Mouse (Mus musculus) cerebellum, adult 11 months (tissue): ENCODE measurements at regions not wholly inside any gene's neighbourhood (a gene's known extent, or its start where the extent isn't known, plus 50 kb on each side); places are given as distances from the start of the nearest gene placed in this dataset.

Experiments
- DNase-seq: peaks from one replicate; pipeline ENCODE4 v3.0.0; 2022

GRCm38 (mm10) chr3:41472586-41472985, 82.9 kb upstream of the Jade1 start:
- no peak for DNase-seq

GRCm38 (mm10) chr3:41469106-41469505, 86.4 kb upstream of the Jade1 start:
- DNase-seq = no peak

DNA sequence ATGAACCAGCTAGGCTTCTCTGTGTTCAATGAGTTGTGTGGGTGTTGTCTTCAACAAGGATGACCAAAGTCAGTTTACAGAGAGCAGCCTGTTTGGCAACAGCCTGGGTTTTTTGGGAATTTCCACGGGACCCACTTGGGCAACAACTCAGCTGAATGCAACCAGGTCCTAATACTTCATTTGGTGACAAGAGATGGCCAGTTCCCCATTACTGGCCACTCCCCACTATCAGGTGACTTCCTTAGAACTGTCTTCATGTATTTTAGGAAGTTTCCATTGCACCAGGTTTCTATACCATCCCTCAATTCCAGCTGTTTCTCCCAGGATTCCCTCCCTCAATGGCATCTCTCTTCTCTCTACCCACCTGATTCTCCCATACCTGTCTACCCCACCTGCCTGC, 87.7 kb upstream of the Jade1 start:
- DNase-seq = no peak

- DNase-seq = no peak
These were observed 89.6 kb upstream of the Jade1 start for GRCm38 (mm10) chr3:41465893-41466292.

- no peak for DNase-seq
These were observed 92.4 kb upstream of the Jade1 start for GRCm38 (mm10) chr3:41462953-41463644.

DNA sequence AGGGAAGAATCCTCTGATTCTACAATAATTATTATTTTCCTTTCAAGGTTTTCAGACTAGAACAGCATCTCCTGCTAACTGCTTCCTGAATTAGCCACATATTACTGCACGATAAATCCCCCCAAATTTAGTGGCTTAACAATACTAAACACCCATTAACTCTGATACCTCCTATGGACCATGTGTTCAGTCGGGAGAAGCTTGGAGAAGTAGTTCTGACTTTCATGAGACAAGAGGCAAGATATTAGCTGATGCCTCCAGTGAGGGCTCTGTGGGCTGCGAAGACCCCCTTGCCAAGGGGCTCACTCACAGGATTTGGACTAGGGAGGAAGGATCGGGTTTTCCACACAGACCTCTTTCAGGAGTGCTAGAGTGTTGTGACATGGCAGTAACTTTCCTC, 95.4 kb upstream of the Jade1 start:
- DNase-seq = no peak

- DNase-seq = no peak
These were observed 97.4 kb upstream of the Jade1 start for GRCm38 (mm10) chr3:41458156-41458555.

DNA sequence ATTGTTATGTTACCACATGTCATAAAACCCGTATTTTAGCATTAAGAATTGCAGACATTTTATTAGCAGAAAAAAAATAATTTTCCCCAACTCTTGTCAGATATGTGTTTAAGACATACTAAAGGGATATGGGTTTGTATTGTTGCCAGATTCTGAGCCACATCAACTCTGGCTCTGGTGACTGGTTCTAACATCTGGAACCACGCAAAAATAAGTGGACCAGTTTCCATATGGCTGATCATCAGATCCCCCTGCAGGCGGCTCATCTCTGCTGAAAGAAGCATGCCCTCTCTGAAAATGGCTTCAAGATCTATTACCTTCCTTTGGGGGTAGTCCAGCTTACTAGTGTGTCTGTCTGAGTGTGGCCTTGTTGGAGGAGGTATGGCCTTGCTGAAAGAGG, 102.0 kb upstream of the Jade1 start:
- DNase-seq = no peak

GRCm38 (mm10) chr3:41452716-41453090, 102.8 kb upstream of the Jade1 start:
- DNase-seq = no peak

GRCm38 (mm10) chr3:41452020-41452715, 103.4 kb upstream of the Jade1 start:
- DNase-seq = no peak

DNA sequence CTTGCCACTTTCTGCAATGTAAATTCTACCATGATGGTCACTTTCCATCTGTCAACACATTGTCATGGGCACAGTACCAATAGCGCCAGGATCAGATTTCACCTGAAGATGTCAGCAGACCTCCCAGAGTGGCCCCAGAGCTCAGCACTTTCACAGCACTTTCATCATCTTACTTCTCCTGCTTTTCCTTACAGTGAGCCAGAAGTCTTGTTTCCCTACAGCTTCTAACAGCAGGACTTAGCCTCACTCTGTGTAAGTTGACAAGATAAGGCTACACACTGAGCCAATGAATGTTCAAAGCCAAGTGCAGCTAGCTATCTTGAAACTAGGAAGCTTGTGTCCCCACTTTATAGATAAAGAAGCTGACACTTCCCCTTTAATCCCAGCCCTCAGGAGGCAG, 104.8 kb upstream of the Jade1 start:
- no peak for DNase-seq

DNA sequence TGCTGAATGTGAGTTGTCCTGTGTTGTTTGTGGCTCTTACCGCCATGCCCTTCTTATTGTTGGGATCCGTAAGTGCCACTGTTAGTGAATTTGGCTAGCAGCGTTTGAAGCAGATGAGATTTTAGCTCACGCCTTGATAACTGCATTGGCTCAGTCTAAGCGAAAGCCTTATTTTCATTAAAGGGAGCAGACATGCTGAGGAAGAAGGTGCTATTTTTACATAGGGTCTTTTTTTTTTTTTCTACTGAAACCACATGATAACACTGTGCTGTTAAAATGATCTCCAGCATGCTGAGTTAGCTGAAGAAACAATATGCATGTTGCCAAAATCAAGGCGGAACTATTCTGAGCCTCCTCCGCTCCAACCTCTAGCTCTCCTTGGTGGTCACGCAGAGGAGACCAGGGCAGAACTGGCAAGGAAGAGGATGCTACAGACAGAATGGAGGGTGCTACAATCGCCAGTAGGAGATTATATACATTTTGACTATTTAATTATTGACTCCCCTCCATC, 111.2 kb upstream of the Jade1 start:
- DNase-seq = no peak

DNA sequence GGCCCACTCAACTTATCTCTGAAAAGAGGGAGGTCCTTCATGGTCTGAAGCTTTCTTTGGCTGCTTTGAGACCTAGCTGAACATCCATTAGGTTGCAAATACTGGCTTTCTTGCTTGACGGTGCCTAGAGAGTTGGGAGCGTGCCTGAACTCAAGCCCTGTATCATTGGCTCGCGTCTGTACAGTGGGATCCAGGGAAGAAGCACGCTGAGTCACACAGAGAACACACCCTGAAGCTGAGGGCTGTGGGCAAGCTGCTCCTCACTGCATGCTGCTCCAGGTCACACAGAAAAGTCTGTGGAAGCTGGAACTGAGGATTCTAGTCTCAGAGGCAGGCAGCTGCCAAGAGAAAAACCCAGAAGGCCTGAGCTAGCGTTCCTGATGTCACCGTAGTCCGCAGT, 119.3 kb upstream of the Jade1 start:
- no peak for DNase-seq

DNA sequence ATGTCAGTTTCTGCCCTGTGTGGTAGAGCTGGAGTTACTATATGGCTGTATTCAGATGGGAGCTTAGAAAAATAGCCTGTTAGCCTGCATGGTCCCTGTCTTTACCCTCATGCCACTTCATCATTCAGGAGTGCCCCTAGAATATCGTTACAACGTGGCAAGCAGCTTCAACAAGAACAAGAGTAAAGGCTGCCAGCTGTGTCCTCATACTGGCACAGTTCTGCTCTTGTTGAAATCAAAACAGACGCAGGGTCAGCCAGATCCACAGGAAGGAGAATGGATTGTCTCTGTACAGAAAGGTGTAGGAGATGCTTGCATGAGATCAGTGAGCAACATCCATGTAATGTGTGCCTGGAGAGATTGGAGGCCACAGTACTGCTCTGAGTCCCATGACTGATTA, 122.4 kb upstream of the Jade1 start:
- DNase-seq = no peak

GRCm38 (mm10) chr3:41432376-41432775, 123.2 kb upstream of the Jade1 start:
- no peak for DNase-seq

- DNase-seq = no peak
These were observed 125.3 kb upstream of the Jade1 start for GRCm38 (mm10) chr3:41430191-41430590.

- DNase-seq = no peak
These were observed 128.6 kb upstream of the Jade1 start for GRCm38 (mm10) chr3:41426946-41427345.

GRCm38 (mm10) chr3:41425863-41426262, 129.7 kb upstream of the Jade1 start:
- DNase-seq = no peak

- DNase-seq = no peak
These were observed 131.2 kb upstream of the Jade1 start for GRCm38 (mm10) chr3:41424142-41424939.

DNA sequence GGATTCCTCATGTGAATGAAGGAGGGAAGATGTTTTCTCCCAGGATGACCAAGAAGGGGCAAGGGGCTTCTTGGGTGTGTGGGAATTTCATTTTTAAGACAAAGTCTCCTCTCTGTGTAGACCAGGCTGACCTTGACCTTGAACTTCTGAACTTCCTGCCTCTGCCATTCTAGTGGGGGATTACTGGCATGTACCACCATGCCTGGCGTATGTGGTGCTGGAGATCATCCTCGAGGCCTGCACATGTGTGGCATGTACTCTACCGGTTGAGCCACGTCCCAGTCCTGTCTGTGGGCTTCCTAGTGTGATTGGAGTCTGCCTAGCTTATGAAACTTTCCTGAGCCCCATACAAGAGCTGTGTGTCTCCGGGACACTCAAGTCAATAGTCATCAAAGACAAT, 131.9 kb upstream of the Jade1 start:
- no peak for DNase-seq

DNA sequence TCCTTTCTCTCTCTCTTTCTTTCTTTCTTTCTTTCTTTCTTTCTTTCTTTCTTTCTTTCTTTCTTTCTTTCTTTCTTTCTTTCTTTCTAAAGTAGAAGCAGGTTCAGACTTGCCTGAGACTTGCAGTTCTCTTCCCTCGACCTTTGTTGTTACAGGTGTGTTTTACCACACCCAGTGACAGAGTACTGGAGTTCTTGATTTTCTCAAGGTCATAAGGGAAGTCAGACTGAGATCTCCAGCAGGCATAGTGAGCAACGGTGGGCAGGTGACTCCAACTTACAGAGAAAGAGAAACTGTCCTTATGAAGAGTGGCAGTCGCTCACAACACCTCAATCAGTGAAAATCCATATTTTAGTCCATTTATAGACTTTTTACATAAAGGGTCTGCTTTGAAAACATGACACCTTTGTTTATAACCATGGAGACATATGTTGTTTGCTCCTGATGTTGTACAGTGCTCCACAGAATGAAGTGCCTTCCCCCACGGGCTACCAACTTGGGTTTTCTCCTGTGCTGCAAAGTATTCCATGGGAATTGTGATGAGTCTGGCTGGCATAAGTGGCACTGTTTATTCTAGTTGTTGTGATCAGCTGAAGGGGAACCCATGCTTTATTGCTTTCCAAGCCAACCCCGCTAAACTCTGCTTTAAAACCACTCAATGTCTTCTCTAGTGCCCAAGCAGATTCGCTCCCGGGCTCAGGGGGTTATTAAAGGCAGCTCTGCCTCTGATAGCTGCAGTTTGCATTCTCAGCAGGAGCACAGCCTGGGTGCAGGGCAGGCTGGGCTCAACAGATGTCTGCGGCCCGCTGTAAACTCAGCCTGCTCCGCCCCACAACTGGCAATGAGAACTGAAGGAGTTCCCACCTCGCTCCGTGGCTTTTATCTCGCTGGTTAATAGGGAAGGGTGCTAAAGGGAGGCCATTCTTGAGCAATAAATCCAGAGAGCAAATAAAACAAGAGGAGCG, 132.6 kb upstream of the Jade1 start:
- DNase-seq = no peak

GRCm38 (mm10) chr3:41413771-41414170, 141.8 kb upstream of the Jade1 start:
- no peak for DNase-seq

DNA sequence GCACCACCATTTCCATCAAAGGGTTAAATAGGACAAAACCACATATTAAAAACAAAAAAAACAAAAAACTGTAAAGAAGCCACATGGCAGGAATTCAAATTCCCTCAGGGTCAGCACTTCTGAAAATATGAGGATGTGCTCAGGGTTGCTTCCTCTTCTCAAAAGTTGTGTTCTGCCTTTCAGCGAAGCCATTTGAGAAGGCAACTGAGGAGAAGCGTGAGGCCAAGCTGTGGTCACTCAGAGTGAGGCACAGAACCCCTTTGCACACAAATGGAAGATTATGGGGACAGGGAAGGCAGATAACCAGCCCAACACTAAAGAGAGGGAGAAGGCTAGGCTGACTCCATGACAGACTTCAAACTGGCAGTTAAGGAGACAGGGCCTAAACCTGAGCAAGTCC, 142.8 kb upstream of the Jade1 start:
- no peak for DNase-seq
